Mouse (Mus musculus): ENCODE data around the gene Rsl1.
"Not testable (repeated sequence)": the region's sequence is repeated elsewhere in the genome, so short reads cannot be mapped to it uniquely, and the experiment has no call there.

DNA sequence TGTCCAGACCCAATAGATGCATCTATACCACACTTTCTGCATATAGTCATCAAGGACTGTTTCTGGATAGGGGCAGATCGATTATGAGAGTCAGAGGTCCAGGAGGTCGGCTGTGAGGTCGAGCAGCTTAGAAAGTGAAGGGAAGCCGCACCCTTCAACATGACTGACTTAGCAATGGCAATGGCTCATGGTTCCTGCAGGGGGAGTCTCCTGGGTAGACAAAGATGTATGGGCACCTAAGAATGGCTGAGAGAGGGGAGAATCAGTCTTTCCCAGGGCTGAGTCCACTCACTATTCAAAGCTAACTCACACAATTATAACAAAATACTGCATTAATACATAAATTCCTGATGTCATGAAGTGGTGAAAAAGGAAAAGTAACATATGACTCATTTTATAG, 6.9 kb upstream of the Rsl1 start:
- TF ChIP-seq ZC3H11A (IDR thresholded peaks at IDR 0.05; ENCODE audit: low read depth, low read length); MAZ (IDR thresholded peaks at IDR 0.05; ENCODE audit: low read depth, low read length); POLR2A (IDR thresholded peaks at IDR 0.05; ENCODE audit: control insufficient read depth in 1 of 2, insufficient read depth in 1 of 2, low read depth in 1 of 2, low read length in 2 of 2, poor library complexity in 1 of 2); KAT2A (conservative IDR thresholded peaks at IDR 0.05; ENCODE audit: low read depth, low read length); CTCF (IDR thresholded peaks at IDR 0.05 in 2 of 3, conservative IDR thresholded peaks at IDR 0.05 in 1 of 3; ENCODE audit: control insufficient read depth in 1 of 3, insufficient read depth in 1 of 3, low read depth in 2 of 3, low read length in 3 of 3, poor library complexity in 1 of 3, severe bottlenecking in 1 of 3); UBTF (IDR thresholded peaks at IDR 0.05; ENCODE audit: borderline replicate concordance, insufficient read depth, low read depth, low read length); TCF12 (IDR thresholded peaks at IDR 0.05; ENCODE audit: low read depth, low read length); SMC3 (IDR thresholded peaks at IDR 0.05; ENCODE audit: low read depth, low read length); USF1 (IDR thresholded peaks at IDR 0.05; ENCODE audit: low read depth, low read length); MYB (IDR thresholded peaks at IDR 0.05; ENCODE audit: low read depth, low read length): not testable (repeated sequence)

All from MEL (cell line).